Mouse (Mus musculus) granulocyte monocyte progenitor cell, adult 5-6 weeks (primary cell): Measurements from ENCODE around the gene Hdac5. TPM values are rescaled to one million over a fixed set of nuclear protein-coding genes. Genes with fewer than 3 reads are reported as not detected.

Experiments
- ATAC-seq: replicated peaks from 2 replicates; pipeline ENCODE4 v1.8.0; 2016; ENCODE audit warnings: mild to moderate bottlenecking, moderate TSS enrichment, inconsistent platforms; ENCODE audit not compliant: poor library complexity, severe bottlenecking
- total RNA-seq, 2 experiments: library from RNA; stranded (forward) in 1 of 2; stranded (reverse) in 1 of 2; fragments of 200-712, 200-1000 nt in 1 of 2; fragments of >200 nt in 1 of 2; fragmentation: Nextera tagmentation in 1 of 2; gene quantifications; 2 replicates each; pipeline ENCODE4 v1.2.3; 2014 to 2017

The Hdac5 gene
- total RNA-seq (2014; fragmentation: Nextera tagmentation) (28.5 and 33.5 TPM in 2 replicates), total RNA-seq (2017) (15.8 and 26.3 TPM in 2 replicates)

- ATAC-seq, result peak; percentile 96
Measured at GRCm38 (mm10) chr11:102230006-102230741, at the start of gene Hdac5. Gene Hdac5 (minus strand): TSS chr11:102230166.

GRCm38 (mm10) chr11:102279595-102279994, 49.6 kb upstream of the Hdac5 start:
- ATAC-seq, result no peak

DNA sequence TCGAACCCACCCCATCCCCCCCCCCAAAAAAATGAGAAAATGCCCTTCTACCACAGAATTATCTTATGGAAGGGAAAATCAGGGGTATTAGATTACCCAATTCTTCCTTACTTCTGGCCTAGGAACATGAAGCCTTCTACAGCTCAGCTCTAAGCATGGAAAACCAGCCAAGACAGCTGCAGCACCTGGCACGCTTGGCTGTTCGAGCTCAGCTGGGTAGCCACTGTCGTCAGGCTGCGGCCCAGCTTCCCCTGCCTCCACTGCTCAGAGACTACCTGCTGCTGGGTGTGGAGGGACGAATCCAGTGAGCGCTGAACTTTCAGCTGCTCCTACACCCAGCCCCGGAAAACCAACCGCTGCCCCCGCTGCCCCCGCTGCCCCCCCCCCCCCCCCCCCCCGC, 47.8 kb upstream of the Hdac5 start:
- ATAC-seq, result no peak

GRCm38 (mm10) chr11:102276411-102276915, 46.5 kb upstream of the Hdac5 start:
- ATAC-seq, result peak; percentile 89

DNA sequence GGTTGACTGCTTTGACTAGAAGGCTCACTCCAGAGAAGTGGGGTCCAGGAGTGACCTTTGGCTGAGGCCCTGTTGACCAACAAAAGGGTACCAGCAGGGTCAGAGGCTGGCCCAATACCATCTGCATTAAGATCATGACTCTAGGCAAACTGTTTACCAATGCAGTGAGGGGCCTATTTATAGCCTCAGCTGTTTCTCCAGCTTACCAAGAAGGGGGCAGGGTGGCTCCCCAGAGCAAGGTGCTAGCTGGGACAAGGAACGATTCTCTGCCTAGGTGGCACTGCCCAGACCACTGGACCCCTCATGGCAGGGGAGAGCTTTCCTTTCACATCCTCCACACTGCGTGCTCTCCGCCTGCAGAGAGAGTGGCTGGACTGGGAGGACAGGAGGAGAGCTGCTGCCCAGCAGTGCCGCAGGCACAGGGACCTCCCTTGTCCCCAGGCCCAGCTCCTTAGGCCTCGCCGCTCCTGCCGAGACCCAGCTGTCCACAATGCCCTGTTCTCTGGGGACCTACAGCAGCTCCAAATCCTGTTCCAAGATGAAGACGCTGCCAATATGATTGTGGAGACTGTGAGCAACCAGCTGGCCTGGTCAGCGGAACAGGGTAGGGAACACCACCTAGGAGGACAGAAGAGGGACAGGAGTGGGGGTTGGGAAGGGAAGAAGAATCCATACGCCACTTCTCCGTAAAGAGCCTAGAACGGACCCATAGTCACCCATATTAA, 38.7 kb upstream of the Hdac5 start, which contains the start of gene Asb16:
Gene Asb16 (plus strand): TSS at position 224 of the 725 bp plus-strand sequence.
- ATAC-seq, result no peak

DNA sequence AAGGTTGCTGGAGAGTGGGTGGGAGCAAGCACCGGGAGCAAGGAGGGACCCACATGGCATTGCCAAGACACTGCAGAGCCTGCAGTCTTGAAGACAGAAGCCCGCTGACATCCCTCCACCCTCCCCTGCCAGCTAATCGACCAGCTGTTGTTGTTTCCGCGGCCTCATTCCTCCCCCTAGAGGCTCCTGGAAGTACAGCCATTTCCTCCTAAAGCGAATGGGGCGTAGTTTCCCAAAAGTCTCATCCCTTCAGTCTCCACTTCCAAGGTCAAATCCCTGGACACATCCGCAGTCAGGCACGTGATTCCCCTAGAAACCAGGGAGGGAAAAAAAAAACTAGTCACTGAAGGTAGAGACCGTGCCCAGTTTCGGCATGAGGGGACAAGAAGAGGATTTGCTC, 37.5 kb upstream of the Hdac5 start:
- peak; percentile 79 for ATAC-seq

DNA sequence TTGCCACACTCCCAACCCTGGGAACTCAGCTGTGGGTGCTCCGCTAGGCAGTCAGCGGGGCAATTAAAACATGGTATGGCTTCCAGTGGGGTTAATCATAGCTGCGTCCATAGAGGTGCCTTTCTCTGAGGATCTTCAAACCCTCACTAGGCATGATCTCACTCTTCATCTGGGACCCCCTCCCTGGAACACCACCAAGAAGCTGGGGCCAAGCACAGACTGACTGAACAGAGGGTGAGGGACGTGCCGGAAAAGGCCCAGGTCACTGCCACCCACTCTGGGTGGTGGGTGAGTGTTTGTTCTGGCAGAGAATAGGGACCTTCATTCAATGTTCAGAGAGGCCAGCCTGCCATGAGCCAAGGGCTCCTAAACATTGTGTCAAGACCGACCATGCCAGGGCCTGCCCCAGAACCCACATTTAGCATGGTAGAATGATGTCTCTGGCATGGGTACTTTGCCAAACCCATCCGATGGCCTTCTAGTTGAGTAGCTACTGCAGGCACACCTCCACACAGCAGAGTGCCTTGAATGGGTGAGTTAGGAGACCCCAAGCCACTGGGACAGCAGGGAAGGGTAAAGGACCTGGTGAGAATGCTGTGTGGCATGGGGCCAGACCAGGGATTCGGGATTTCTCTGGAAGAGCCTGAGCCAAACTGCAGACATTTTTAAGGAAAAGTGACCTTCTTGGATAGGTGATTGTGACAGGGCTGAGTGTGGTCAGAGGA, 36.8 kb upstream of the Hdac5 start:
- ATAC-seq, result no peak

DNA sequence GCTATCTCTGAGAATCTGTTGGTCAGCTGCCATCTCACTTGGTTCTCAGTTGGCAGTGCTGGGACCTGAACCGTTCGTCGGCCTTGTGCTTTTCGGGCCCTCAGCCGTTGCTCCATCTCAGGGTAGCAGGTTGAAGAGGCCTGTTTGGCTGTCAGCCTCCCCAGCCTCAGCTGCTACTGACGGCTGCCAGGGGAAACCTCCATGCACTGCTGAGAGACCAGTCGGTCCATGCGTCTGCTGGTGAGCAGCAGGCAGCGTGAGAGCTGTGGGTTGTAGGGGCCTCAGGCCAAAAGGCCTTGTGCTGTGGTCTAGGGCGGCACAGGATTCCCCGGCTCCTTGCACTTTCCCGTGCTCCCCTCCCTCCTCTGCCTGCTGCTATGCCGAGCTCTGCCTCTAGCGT, 35.9 kb upstream of the Hdac5 start:
- ATAC-seq, result no peak

DNA sequence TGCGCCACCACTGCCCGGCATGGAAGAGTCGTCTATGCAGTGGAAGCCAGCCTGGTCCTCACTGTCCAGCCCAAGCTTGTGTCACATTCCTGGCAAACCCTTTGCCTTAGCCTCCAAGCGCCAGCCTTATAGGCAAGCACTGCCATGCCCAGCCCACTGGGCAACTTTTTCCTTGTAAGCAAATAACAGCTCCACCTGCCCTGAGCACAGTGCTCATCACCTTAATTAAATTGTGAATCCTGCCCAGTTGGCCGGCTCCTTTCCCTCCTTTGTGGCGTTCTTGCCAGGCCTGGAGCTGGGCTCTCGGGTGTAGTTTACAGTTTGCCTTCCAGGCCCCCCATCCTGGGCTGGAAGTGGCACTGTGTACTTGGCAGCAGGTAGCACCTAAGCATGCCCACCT, 33.2 kb upstream of the Hdac5 start:
- ATAC-seq, result no peak

- ATAC-seq, result no peak
Measured at GRCm38 (mm10) chr11:102258521-102258920, 28.6 kb upstream of the Hdac5 start.

DNA sequence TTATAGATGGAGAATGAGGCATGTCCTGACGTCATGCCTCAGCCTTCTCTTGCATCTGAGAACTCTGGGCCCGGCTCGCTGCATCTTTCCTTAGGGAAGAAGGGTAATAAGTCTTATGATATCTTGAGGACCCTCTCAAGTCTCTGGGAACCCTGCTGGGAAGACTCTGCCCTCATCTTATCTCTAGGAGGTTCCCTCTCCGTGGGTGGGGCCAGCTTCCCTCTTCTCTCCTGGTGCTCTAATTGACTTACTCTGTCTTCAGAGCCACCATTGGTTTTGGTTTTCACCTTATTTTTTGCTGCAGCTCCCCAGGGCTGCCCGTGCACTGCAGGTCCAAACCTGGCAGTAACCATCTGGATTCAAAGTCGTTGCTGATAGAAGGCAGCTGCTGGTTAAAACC, 28.1 kb upstream of the Hdac5 start:
- ATAC-seq, result no peak

DNA sequence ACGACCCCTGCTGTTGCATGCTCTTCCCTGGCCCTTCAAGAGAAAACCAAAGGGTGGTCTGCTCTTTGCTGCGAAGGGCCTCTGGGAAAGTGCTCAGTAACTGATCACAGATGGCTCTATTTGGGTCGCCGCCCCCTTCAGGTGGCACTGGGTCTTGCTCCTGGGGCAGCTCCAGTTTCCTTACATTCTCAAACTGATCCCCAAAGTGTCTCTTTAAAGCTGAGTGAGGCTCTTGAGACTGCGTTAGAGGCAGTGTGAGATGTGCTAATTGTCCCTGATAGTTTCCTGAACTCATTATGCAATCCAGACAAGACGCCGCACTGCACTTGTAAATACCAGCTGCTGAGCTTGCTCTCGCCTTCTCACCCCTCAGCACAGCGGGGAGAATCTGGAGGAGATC, 27.5 kb upstream of the Hdac5 start:
- ATAC-seq, result peak; percentile 50

DNA sequence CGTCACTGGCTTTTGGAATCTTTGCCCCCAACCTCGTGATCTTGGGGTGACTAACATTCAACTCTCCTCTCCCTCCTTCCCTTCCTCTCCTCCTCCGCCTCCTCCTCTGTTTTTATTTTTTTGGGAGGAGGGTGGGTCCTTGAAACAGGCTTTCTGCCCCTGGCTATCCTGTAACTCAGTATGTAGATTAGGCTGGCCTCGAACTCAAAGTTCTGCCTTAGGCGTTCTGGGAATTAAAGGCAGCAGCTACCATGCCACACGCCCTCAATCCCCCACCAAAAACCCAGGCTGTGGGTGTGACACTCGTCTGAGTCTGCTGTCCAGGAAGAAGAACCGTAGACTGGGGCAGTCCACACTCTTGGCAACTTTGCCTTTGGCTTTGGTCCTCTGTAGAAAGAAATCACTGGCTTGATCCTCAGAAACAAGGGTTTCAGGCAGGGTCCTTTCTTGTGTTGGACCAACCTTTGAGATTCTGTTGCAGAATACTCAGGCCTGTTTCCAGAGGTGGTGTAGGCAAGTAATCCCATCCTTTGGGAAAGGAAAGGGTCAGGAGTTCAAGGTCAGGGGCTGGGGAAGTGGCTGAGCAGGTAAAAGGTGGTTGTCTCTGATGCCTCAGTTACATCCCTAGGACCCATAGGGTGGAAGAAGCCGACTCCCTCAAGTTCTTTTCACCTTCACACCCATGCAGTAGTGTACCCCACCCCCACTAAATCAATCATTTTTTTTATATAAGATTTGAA, 19.6 kb upstream of the Hdac5 start:
- ATAC-seq, result no peak

DNA sequence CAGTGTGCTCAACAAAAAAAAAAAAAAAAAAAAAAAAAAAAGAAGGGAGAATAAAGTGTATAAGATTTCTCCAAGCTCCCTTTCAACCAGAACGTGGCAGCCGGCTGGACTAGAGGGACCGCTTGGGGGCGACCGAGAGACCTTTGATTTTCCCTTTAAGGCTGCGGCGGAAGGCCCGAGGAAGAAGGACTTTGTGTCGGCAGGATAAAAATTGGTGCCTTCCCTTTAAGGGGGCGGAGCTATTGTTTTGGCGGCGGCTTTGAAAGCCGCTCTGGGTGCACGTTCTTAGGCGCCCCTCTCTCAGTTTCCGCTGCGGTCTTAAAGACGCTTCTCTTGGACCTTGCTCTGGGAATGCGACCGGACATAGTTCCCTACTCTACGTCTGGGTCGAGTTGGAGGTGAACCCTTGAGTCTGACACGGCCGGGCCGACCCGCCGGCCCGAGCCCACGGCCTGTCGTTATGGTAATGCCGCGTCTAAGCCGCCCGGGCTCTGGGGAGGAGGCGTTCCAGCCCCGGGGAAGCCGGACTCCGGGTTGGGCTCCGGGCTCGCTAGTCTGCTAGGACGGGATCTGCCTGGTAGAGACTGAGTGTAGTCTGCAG, 18.8 kb upstream of the Hdac5 start, which contains the start of gene BC030867:
Gene BC030867 (plus strand): TSS at position 253 of the 601 bp plus-strand sequence.
- peak; percentile 72 for ATAC-seq

GRCm38 (mm10) chr11:102246871-102247270, 16.9 kb upstream of the Hdac5 start:
- ATAC-seq, result no peak

- ATAC-seq, result peak; percentile 54
Measured at GRCm38 (mm10) chr11:102246273-102246635, 16.3 kb upstream of the Hdac5 start.

GRCm38 (mm10) chr11:102245581-102246272, 15.8 kb upstream of the Hdac5 start:
- ATAC-seq, result no peak

- ATAC-seq, result peak; percentile 78
Measured at GRCm38 (mm10) chr11:102244926-102245449, 15.0 kb upstream of the Hdac5 start.

DNA sequence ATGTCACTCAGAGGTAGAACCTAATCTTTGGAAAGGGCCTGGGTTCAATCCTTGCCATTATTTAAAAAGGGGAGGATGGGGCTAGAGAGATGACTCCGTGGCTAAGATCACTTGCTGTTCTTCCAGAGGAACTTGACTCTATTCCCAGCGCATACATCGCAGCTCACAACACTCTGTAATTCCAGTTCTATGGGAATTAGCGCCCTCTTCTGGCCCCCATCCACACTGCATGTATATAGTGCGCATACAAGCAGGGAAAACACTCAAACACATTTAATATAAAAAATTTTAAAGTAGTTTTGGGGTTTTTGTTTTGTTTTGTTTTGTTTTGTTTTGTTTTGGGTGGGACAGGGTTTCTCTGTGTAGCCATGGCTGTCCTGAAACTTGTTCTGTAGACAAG, 11.9 kb upstream of the Hdac5 start:
- ATAC-seq, result no peak
